Mouse (Mus musculus): ENCODE measurements around the gene Arel1.

Arel1 gene

DNA sequence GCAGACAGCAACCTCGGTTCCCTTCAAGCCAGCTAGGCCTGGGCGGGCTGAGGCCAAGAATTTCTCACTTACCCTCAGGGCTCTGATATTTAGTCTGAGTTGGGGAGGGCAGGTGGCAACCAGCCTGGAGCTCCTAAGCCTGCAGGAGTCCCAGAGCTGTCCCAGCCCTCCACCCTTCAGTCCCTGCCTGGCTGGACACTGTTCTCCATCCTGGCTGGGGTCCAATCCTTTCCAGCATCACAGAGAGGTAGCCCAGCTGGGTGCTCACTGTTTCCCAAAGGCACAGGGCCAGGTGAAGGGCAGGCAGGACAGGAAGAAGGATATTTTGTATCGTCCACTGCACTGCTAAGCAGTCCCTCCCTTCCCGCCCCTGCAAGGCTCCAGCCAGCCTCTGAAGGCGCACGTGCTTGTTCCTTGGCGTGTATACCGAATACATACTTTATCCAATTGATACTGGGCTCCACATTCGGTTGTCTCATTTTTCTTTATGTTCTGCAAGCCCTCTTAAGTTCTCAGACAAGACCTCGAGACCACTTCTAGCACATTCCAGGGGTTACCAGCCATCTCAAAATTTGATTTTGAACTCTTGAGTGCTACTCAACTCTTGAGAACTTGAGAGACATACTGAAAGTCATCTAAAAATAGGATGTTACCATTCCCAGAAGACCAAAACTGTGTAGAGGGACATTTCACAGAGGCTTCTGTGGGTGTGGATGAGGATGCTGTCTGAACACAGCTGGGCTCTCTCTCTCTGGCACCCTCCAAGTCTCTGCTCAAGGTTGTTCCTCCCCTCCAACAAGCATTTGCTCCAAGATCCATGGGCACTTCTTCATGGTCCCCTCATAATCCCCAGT lies 62.8 kb downstream of the Arel1 start:
- in situ Hi-C loops (cut with MboI, MseI) = no loop called here

DNA sequence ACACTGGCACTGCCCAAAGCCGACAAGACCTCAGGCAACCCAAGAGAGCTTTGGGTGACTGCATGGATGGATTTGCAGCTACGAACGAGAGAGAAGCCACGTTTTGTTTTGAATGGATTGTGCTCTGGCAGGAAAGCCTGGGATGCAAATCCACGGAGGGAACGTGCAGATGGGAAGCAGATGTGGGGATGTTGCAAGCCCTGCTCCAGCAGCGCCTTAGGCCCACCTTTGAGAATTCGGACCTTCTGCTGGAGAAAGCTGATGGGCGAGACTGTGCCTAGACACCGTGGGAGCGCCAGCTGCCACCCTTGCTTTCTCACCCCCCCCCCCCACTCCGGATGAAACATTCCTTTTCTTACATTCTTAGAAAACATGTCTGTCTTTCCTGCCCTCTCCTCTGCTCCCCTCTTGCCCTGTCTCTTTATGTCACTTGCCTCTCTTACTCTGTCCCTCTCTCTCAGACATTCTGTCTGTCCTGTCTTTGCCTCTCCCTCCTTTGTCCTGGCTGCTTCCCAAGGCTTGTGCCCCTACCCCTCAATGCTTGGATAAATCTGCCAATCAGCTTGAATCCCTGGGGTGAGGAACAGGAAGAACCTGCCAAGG lies 63.6 kb downstream of the Arel1 start:
- in situ Hi-C loops (cut with MboI, MseI) = no loop called here

DNA sequence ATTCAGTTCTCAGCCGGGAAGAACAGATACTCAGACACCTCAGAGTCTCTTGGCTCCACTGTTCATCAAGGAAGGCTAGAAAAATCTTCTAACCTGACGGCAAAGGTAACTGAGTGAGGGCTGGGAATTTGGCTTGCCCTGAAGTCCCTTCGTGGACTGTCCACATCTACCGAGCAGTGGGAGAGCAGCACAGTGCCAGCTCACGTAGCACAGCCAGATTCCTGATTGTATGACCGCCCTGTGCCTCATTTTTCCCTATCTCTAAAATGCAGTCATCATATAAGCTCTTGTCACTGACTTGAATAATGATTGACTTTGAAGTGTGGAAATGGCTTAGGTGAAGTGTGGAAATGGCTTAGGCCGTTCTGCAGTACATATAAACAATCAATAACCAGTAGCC lies 66.3 kb downstream of the Arel1 start:
- in situ Hi-C loops (cut with MboI, MseI) = no loop called here

DNA sequence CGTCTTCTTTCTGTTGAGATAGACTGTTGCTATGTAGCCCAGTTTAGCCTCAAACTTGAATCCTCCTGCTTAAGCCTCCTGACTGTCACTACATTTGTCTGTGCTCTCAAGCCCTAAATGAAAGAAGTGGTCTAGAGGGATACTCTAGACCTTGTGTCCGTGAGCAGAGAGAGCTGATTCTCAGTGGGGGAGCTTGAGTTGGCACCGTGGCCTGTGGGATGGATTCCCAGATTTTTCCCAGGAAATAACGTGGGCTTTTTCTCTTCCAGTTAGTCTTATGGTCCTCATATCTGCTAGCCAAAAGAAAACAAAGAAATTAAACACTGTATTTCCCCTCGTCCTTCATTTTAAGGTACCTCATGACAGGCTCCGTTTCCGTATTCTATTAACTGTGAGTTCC lies 70.4 kb downstream of the Arel1 start:
- in situ Hi-C loops (cut with MboI, MseI) = no loop called here

DNA sequence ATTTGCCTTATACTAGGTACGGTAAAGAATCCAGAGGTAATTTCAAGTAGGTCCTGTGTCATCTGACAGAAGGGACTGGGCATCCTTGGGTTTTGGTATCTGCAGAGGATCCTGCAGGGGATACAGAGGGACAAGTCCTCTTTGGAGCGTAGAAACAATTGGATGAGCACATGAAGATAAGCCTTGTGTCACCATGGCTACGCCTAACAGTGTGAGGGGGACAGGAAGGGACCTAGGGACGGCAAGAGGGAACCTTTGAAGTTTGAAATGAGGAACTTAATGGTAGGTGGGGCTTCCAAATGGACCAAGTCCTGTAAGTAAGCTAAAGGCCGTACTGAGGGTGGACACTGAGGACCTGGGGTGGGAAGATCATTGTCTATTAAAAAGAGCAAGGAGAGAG lies 73.4 kb downstream of the Arel1 start:
- in situ Hi-C loops (cut with MboI, MseI) = no loop called here

DNA sequence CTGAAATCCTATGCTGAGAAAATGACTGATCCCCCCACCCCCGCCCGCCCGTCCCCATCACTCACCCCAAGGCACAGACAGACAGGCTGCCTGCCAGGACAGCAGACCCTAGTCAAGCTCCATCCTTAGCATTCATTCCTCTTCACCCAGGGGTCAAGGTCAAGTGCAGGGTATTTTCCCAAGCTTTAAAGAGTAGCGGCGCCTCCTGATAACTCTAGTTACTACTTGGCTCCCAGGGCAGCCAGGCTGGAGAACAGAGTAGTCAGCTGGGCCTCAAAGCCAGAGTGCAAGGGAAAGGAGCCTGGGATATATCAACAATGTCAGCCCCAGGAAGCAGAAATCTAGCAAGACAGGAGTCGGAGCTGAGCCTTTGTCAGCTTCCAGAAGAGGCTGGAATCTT lies 74.5 kb downstream of the Arel1 start:
- in situ Hi-C loops (cut with MboI, MseI) = no loop called here

DNA sequence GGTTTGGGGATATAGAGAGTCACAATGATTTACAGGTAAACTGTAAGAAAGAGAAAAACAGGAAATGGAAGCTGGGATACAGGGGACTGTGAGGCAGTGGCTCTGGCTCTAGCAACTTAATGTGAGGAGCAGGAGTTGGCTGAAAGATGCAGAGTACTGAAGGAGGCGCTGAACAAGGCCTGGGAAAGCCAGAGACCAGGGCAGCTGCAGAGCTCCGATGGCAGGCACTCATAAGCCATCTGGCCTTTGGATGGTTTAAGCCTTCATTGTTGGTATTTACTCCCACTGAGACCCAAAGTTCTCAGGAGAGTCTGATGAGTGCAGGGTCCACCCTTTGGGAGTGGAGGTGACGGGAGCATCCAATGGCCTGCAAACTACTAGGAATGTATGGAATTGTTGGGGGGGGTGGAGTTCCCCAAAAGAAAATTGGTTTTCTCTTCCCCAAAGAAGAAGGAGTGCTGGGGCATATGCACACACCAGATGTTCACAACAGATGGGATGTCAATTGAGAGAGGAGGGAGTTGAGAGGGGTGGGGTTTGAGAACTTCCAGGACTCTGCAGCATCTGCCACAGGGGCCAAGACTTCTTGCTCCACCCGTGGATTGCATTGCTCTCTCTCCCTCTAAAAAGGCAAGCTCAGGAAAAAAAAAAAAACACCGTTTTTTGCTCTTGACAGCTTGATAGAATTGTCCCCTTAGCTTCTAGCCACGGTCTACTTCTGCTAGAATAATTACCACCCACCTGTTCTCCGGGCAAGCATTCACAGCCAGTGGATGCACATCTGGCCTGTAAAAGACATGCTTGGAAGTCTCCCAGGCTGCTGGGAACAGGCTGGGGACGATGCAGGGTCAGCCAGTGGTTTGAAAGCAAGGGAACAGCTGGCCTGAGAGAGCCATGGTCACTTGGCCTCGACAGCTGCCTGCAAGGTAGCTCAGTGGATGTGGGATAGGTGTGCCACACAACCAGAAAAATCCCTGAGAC lies 76.8 kb downstream of the Arel1 start:
- in situ Hi-C loops (cut with MboI, MseI) = no loop called here

DNA sequence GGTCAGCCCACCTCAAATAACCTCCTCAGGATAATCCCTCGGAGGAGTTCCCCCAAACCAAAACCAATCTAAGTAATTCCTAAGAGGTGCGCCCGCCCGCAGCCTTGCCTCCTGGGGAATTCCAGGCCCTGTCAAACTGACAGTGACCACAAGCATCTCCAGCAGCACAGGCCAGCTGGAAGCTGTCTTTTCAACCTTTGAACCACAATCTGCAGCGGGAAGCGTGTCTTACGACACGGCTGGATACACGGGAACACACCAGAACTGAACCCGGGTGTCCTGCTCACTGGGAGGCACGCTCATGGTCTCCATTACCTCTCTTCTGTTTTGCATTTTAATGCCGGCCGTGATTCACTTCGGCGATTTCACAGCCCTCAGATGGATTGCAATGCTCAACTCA lies 80.4 kb downstream of the Arel1 start:
- in situ Hi-C loops (cut with MboI, MseI) = no loop called here

DNA sequence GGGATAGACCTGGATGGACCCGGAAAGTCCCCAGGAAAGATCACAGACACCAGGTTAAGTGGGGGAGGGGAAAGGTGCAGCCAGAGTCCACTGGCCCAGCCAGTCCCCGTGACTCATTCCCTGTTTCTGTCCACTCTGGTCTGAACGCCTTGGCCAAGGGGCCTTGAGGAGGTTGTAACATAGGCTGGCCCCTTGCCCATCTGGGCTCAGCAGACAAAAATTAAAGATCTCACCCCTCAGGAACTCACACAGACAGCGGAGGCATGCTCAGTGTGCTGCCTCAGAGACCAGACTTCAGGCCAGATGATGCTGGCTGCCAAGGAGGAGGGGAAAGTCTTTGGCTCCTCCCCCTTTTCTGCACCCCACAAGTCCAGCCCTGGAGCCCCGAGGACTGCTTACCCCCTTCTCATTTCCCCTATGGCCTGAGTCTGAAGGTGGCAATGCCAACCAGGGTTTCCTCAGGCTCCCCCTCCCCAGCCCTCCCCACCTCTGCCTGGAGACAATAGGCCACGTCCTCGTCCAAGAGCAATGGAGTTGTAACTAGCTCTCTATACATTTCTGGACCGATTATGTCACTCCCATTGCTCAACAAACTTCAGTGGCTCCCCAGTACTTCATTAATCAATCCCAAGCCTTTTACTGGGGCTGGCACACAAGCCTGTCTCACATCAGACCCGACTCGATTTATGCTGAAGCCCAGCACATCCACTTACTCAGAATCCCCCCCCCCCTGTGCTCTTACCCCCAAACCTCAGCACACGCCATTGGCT lies 85.4 kb downstream of the Arel1 start:
- in situ Hi-C loops (cut with MboI, MseI) = no loop called here

DNA sequence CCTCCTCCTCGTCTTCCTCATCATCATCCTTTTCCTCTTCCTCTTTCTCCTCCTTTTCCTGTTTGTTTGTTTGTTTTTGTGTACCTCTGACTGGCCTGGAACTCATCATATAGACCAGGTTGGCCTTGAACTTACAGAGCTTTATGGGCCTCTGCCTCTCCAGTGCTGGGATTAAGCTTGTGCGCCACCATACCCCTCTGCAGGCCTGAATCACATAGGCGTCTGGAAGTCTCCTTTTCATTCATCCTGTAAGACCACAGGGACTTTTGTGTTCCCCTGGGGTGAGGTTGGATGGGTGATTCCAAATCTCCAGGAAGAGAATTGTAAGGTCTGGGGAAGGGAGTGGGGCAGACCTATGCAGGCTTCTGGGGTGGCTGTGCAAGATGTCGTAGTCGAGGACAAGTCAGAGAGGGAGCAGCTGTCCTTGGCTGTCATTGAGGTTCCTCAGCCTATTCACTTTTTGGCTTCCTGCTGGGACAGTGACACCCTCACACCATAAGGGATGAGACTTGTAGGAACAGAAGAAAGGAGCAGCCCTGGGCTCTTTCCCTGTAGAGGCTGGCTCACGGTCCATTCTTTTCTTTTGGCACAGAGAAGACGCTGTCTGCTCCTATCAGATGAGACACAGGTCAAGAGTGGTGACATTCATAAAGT lies 86.2 kb downstream of the Arel1 start:
- in situ Hi-C loops (cut with MboI, MseI) = no loop called here

DNA sequence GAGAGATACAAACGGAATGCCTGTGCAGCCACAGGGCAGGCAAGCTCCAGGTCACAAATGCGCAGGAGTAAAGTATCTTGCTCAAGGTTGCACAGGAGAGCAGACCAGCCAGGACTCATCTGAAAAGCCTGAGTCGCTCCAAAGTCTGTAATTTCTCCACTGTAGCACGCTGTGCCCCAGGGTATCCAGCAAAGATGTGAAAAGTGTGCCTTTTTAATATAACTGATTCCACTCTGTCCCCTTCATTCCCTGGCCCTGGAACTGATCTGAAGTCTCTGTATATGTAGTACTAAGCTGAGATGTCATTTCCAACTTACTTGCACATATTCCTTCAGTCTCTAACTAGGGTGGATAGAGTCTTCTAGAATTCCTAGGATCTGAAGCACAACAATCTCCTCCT lies 87.9 kb downstream of the Arel1 start:
- in situ Hi-C loops (cut with MboI, MseI) = no loop called here

DNA sequence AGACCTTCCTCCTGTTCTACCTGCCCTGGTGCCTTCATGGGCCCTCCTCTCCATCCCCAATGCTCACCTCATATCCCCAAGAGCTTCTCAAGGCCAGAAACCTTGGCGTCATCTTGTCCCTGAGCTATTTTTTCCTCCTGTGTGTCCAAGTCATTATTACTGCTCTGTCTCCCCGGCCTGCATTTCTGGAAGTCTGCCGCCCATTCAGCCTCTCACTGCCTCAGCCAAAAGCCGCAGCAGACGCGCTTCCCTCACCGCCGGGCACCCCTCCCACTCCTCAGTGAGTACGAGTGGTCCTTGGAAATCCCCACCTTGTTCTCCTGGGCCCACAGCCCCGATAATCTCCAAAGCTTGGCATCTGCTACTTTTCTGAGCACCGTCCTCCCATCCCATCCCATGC lies 90.6 kb downstream of the Arel1 start:
- in situ Hi-C loops (cut with MboI, MseI) = no loop called here

DNA sequence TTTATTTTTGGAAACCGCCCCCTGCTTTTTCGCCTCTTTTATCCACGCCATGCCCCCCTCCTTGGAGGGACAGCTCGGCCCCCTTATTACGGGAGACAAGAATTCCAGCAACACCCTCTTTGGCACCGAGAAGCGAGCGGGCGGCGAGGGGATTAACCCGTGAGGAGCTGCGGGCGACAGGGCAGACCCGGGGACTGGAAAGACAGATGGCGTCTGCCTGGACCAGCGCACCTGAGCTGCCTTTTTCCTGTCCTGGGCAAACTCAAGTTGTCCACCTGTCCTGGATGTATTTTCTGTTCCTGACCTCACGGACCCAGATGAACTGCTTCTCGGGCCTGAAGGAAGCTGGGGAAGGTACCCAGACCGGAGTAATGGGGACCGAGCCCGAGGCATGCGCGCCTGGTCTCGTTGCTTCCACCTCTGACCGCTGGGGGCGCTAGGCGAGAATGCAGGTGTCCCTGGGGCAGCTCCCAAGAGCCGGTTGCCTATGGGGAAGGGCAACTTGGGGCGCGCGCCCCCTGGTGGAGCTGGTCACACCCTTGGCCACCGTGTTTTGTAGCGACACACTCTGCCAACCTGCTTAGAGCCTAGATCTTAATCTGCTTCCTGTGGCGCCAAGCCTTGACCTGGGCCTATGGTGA lies 94.1 kb downstream of the Arel1 start, which contains the start of gene Ltbp2:
Ltbp2 (minus strand) TSS at position 52 of the 641 bp plus-strand sequence.
- in situ Hi-C loops (cut with MboI, MseI) = no loop called here

DNA sequence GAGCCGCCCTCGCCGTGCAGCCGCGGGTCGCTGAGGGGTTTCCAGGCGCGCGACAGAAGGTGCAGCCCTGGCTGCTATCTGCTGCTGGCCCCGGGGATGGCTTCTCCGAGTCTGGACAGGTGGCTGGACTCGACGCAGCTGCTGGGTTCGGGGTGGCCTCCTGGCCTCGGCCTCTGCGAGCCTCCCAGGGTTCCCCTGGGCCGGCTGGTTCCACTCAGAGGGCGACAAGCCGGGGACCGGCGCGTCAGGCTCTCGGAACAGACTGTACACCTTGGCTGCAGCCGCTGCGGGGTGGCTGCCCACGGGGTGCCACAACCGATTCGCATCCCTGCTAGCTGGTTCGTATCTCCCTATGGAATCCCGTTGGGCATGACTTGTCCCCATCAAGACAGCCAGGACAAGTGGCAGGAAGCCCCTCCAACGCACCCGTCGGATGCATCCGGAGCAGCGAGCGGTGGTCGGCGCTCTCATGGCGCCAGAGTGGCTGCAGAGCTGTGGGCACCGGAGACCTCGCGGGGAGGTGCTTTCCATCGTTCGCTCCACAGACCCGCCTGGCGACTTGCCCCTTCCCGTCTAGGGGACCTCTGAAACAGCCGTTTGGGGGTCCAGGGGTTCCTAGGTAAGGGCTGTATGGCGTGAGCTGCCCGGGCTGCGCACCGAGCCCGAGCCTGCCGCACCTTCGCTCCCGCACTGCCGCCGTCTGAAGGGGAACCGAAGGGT lies 94.8 kb downstream of the Arel1 start:
- in situ Hi-C loops (cut with MboI, MseI) = no loop called here

DNA sequence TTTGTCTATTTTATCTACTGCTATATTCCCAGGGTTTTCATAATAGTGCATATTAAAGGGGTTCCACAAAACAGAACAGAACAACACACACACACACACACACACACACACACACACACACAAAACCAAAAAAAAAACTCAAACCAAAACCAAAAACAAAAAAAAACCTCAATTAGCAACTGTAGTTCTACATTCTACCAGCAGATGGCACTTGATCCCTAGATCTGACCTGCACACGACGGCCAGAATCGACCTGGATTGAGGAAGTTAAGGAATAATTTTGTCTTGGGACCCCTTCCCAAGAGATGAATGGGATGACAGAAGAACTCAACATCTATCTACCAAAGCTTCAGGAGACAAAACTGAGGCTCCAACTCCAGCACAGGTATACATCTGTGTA lies 97.3 kb downstream of the Arel1 start:
- in situ Hi-C loops (cut with MboI, MseI) = no loop called here

DNA sequence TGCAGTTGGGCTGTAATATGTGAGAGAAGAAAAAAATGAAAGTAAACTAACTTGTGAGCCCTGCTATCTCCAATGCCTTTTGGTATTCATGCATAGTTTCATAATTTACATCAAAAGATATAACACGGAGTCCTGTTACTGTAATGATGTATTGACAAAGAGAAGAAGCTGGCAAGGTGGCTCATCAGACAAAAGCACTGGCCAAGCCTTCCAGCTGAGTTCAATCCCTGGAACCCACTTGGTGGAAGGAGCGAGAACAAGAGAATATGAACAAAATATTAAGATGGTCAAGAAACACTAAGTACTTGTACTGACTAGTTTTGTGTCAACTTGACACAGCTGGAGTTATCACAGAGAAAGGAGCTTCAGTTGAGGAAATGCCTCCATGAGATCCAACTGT lies 98.4 kb downstream of the Arel1 start:
- in situ Hi-C loops (cut with MboI, MseI) = no loop called here
